In genomic region chr9:35495471-35495870, GRCm38 (mm10) we compare ENCODE assay signal across 29 mouse cellular contexts. TPM values are rescaled to one million over a fixed set of nuclear protein-coding genes. Genes with fewer than 3 reads are reported as not detected.
DNase-seq lines count a peak whose midpoint lies in the region; ATAC-seq lines count a peak whose summit lies in the region.
"Had no signal": no experiment of that assay in that cellular context is flagged by ENCODE, and none has a peak within 500 bp of the region (broad histone marks: within the 10 kb centered on the region; RNA-seq: fewer than 3 reads in every experiment).

No protein-coding gene starts in this region.

- peaks cover 45% of the 10 kb centered on the region for H3K36me3 ChIP-seq in embryonic facial prominence, embryonic 13.5 days
- H3K36me3 ChIP-seq in embryonic facial prominence, embryonic 10.5 days (replicated peaks): peaks cover 65% of the 10 kb centered on the region
- H3K36me3 ChIP-seq: liver, embryonic 12.5 days; stomach, embryonic 15.5 days had no signal

- no peak overlapping the region for H3K9ac ChIP-seq in embryonic facial prominence, embryonic 13.5 days
- H3K9ac ChIP-seq: forebrain, embryonic 12.5 days; heart, embryonic 15.5 days; liver, embryonic 12.5 days; stomach, embryonic 15.5 days had no signal

- H3K27me3 ChIP-seq in embryonic facial prominence, embryonic 13.5 days: no peaks in the 10 kb centered on the region
- no peaks in the 10 kb centered on the region for H3K27me3 ChIP-seq in embryonic facial prominence, embryonic 10.5 days (replicated peaks; ENCODE audit: low read depth, poor library complexity, severe bottlenecking)
- H3K27me3 ChIP-seq: forebrain, embryonic 12.5 days; heart, embryonic 15.5 days; liver, embryonic 12.5 days; stomach, embryonic 15.5 days had no signal

- WGBS in embryonic facial prominence, embryonic 13.5 days: 52% methylated on average over 3 of the region's 3 CpGs
- WGBS in embryonic facial prominence, embryonic 10.5 days: 54% methylated on average over 3 of the region's 3 CpGs

- H3K9me3 ChIP-seq in embryonic facial prominence, embryonic 13.5 days: no peaks in the 10 kb centered on the region
- no peaks in the 10 kb centered on the region for H3K9me3 ChIP-seq in embryonic facial prominence, embryonic 10.5 days
- H3K9me3 ChIP-seq: forebrain, embryonic 12.5 days; heart, embryonic 15.5 days; liver, embryonic 12.5 days; stomach, embryonic 15.5 days had no signal

- no peak overlapping the region for H3K4me3 ChIP-seq in embryonic facial prominence, embryonic 13.5 days
- H3K4me3 ChIP-seq in embryonic facial prominence, embryonic 10.5 days: no peak overlapping the region
- H3K4me3 ChIP-seq: forebrain, embryonic 12.5 days; heart, embryonic 15.5 days; left cerebral cortex, adult 2 months; liver, embryonic 12.5 days; stomach, embryonic 15.5 days had no signal

- H3K4me1 ChIP-seq in embryonic facial prominence, embryonic 13.5 days: peaks cover 27% of the 10 kb centered on the region
- peaks cover 31% of the 10 kb centered on the region for H3K4me1 ChIP-seq in embryonic facial prominence, embryonic 10.5 days
- H3K4me1 ChIP-seq: forebrain, embryonic 12.5 days; heart, embryonic 15.5 days; liver, embryonic 12.5 days; stomach, embryonic 15.5 days had no signal

- DNase-seq in embryonic facial prominence, embryonic 10.5 days (ENCODE audit: low spot score): no peak
- no peak for DNase-seq in layer of hippocampus, adult 9-11 months
- DNase-seq in cerebellum, adult 11-12 months: no peak
- no peak for DNase-seq in right cerebral cortex, adult 18-20 months
- DNase-seq: adrenal gland, postnatal 14 days; cerebellum, adult 18-20 months; cerebellum, postnatal 25 days; heart, postnatal 4 days; kidney, adult 8-10 months; kidney, postnatal 14 days; left cerebral cortex, postnatal 4 days; lung, adult 2 months; thymus, adult 18-20 months had no signal

- H3K4me2 ChIP-seq in embryonic facial prominence, embryonic 13.5 days: no peak overlapping the region
- H3K4me2 ChIP-seq: forebrain, embryonic 12.5 days; heart, embryonic 15.5 days; liver, embryonic 12.5 days; stomach, embryonic 15.5 days had no signal

- H3K27ac ChIP-seq in embryonic facial prominence, embryonic 13.5 days: peak overlapping the region; percentile 40; the same call in 1 of the 2 replicates
- no peak overlapping the region for H3K27ac ChIP-seq in embryonic facial prominence, embryonic 10.5 days (replicated peaks)
- H3K27ac ChIP-seq: forebrain, embryonic 12.5 days; heart, embryonic 15.5 days; left cerebral cortex, adult 2 months; liver, embryonic 12.5 days; stomach, embryonic 15.5 days had no signal

- ATAC-seq in embryonic facial prominence, embryonic 13.5 days (ENCODE audit: insufficient number of reproducible peaks, insufficient read depth, low FRiP score, low TSS enrichment, low read depth): no peak
- ATAC-seq in CD4-positive, CD25-positive, alpha-beta regulatory T cell, adult 4 months: peak; percentile 93
- ATAC-seq in granulocyte monocyte progenitor cell, adult 5-6 weeks (replicated peaks; ENCODE audit: poor library complexity, severe bottlenecking): peak; percentile 84
- ATAC-seq in neutrophil, adult 5-6 weeks (ENCODE audit: extremely low read depth, insufficient number of reproducible peaks, low FRiP score, poor library complexity, severe bottlenecking): peak; percentile 56; the same call in 1 of the 2 replicates
- ATAC-seq: liver, embryonic 12.5 days had no signal

RNA-seq across cellular contexts. Expression of gene Gm1113, which starts 22.6 kb away (rescaled TPM):
- not detected in 2 replicates for polyA plus RNA-seq in embryonic facial prominence, embryonic 13.5 days (2015; fragmentation: Nextera tagmentation; extraction: Ambion mirVana)
- polyA plus RNA-seq in embryonic facial prominence, embryonic 10.5 days (2016; fragmentation: Nextera tagmentation; extraction: Ambion mirVana): not detected in 2 replicates
- polyA plus RNA-seq in CD4-positive, CD25-positive, alpha-beta regulatory T cell, adult 4 months (2017; shearing (Covaris generic)): not detected
- total RNA-seq in granulocyte monocyte progenitor cell, adult 5-6 weeks (2014; fragmentation: Nextera tagmentation): not detected in 2 replicates
- total RNA-seq in granulocyte monocyte progenitor cell, adult 5-6 weeks (2017): not detected in 2 replicates
- not detected in 2 replicates for total RNA-seq in neutrophil, adult 5-6 weeks (2017)
- total RNA-seq: adrenal gland, postnatal 14 days; gastrocnemius, adult 8-10 months; heart, adult 8-10 months; heart, postnatal 4 days; layer of hippocampus, adult 8-10 months; left cerebral cortex, adult 2 months; left cerebral cortex, postnatal 4 days; midbrain, postnatal 0 days had no signal
- polyA plus RNA-seq: brain, embryonic 14.5 days; forebrain, embryonic 12.5 days; heart, embryonic 15.5 days; liver, embryonic 12.5 days; lung, adult 2 months; midbrain, postnatal 0 days; neural tube, embryonic 11.5 days; spleen, adult 2 months; stomach, embryonic 15.5 days had no signal
